Mouse (Mus musculus): ENCODE measurements around the gene Ntm.
A peak's percentile ranks its signal among the peaks of the same experiment; 100 is the strongest.

Gene Ntm

GRCm38 (mm10) chr9:29208142-29208541 is 754.8 kb downstream of the Ntm start:
- DNase-seq, result no peak

- no peak for DNase-seq
Observed at GRCm38 (mm10) chr9:29205680-29206079, 757.3 kb downstream of the Ntm start.

- no peak for DNase-seq
Observed at GRCm38 (mm10) chr9:29202196-29202595, 760.7 kb downstream of the Ntm start.

GRCm38 (mm10) chr9:29201163-29202053 is 761.5 kb downstream of the Ntm start:
- peak; percentile 74 for DNase-seq

GRCm38 (mm10) chr9:29197046-29197445 is 765.9 kb downstream of the Ntm start:
- DNase-seq, result no peak

- no peak for DNase-seq
Observed at GRCm38 (mm10) chr9:29194265-29194664, 768.7 kb downstream of the Ntm start.

GRCm38 (mm10) chr9:29183011-29183410 is 779.9 kb downstream of the Ntm start:
- no peak for DNase-seq

GRCm38 (mm10) chr9:29181661-29182060 is 781.3 kb downstream of the Ntm start:
- DNase-seq, result no peak

GRCm38 (mm10) chr9:29165731-29166130 is 797.2 kb downstream of the Ntm start:
- no peak for DNase-seq

GRCm38 (mm10) chr9:29161059-29161642 is 801.8 kb downstream of the Ntm start:
- no peak for DNase-seq

- DNase-seq, result no peak
Observed at GRCm38 (mm10) chr9:29145901-29146300, 817.0 kb downstream of the Ntm start.

GRCm38 (mm10) chr9:29136039-29136438 is 826.9 kb downstream of the Ntm start:
- DNase-seq, result no peak

- DNase-seq, result no peak
Observed at GRCm38 (mm10) chr9:29130717-29131292, 832.1 kb downstream of the Ntm start.

GRCm38 (mm10) chr9:29130316-29130715 is 832.6 kb downstream of the Ntm start:
- no peak for DNase-seq

GRCm38 (mm10) chr9:29128416-29128815 is 834.5 kb downstream of the Ntm start:
- no peak for DNase-seq

- DNase-seq, result no peak
Observed at GRCm38 (mm10) chr9:29124455-29124854, 838.5 kb downstream of the Ntm start.

- DNase-seq, result peak; percentile 36
Observed at GRCm38 (mm10) chr9:29123828-29124227, 839.1 kb downstream of the Ntm start.

- no peak for DNase-seq
Observed at GRCm38 (mm10) chr9:29117561-29118112, 845.3 kb downstream of the Ntm start.

- DNase-seq, result no peak
Observed at GRCm38 (mm10) chr9:29115337-29115736, 847.6 kb downstream of the Ntm start.

GRCm38 (mm10) chr9:29106771-29107170 is 856.2 kb downstream of the Ntm start:
- no peak for DNase-seq

- DNase-seq, result no peak
Observed at GRCm38 (mm10) chr9:29104442-29104841, 858.5 kb downstream of the Ntm start.

GRCm38 (mm10) chr9:29103993-29104392 is 858.9 kb downstream of the Ntm start:
- DNase-seq, result peak; percentile 85

- no peak for DNase-seq
Observed at GRCm38 (mm10) chr9:29100624-29101023, 862.3 kb downstream of the Ntm start.

- no peak for DNase-seq
Observed at GRCm38 (mm10) chr9:29092443-29092842, 870.5 kb downstream of the Ntm start.

All from cerebellum, adult 11 months (tissue).